Mouse (Mus musculus) layer of hippocampus, postnatal 14 days (tissue): ENCODE measurements around the gene Pnma1. TPM values are rescaled to one million over a fixed set of nuclear protein-coding genes. Genes with fewer than 3 reads are reported as not detected.
A peak's percentile ranks its signal among the peaks of the same experiment; 100 is the strongest.

Source experiments
- DNase-seq, 2 experiments: peaks; one replicate each; pipeline ENCODE4 v3.0.0; 2021 to 2022; ENCODE audit warnings: low spot score in 2 of 2, mixed read lengths in 1 of 2
- total RNA-seq, 2 experiments: library from RNA; stranded (reverse); gene quantifications; 2 replicates each; pipeline ENCODE4 v1.2.3; 2021

Gene Pnma1
- total RNA-seq, 2 experiments from 2014 or later = 3.3 to 4.5 TPM

DNA sequence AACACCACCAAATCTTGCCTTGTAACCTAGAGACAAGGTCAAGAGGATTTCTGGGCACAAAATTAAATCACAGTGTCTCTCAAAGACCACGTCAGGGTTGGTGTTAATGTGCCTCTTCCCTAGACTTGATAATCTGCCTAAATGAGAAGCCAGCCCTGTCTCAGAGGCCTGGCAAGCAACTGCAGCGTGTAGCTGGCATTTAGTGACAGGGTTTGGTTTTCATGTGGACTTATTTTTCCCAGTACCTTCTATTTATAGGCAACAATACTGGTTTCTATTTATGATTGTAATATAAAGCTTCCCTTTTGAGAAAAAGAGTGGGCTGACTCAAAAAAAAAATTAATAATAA lies 7.2 kb upstream of the Pnma1 start:
- DNase-seq = no peak

DNA sequence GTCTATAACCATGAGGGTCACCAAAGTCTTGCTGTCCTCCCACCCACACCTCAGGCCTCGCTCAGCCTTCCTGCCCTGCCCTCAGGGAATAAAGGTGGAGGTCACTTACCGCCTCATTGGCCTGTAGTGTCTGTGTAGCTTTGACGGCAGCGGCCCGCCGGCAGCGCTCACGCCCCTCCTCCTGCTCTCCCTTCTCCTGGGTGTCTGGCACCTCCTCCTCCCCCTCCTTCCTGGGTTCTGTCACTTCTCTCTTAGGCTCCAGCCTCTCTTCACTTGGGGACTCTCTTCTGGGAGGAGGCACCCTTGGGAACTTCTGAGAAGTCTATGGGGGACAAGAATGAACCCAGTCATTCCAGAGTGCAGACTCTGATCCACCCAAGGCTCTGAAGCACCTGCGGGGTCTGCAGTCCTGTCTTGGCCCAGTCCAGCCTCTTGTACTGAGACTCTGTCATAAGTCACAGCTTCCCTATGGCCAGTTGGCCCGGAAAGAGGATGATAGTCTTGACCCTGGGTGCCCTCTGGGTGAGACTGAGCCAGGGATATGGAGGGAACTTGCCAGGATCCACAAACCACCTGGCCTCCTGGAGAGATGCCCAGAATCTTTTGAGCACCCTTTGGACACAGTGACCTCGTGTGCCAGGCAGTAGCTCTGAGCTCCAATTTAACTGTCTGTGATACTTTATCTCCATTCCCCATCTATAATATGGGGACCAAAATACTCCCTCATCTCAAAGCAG lies 6.7 kb upstream of the Pnma1 start:
- peak in 1 of 2 experiments; percentile 42 for DNase-seq

DNA sequence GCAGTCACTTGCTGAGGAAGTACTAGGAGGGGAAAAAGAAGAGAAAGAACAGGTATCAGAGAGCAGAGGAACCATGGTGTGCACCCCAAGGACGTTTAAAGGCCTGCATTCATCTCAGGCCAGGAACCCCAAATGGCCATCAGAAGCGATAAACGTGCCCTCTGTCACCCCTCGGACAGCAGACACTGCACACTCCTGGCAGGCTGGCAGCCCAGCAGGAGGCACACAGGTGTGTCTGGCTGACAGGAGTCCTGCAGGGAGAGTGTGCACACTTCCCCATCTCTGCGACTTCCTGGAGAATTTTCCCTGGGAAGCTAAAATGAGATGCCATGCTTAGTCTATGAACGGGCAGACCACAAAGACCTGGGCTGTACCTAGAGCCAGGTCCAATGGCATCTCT lies 5.1 kb upstream of the Pnma1 start:
- DNase-seq = no peak

DNA sequence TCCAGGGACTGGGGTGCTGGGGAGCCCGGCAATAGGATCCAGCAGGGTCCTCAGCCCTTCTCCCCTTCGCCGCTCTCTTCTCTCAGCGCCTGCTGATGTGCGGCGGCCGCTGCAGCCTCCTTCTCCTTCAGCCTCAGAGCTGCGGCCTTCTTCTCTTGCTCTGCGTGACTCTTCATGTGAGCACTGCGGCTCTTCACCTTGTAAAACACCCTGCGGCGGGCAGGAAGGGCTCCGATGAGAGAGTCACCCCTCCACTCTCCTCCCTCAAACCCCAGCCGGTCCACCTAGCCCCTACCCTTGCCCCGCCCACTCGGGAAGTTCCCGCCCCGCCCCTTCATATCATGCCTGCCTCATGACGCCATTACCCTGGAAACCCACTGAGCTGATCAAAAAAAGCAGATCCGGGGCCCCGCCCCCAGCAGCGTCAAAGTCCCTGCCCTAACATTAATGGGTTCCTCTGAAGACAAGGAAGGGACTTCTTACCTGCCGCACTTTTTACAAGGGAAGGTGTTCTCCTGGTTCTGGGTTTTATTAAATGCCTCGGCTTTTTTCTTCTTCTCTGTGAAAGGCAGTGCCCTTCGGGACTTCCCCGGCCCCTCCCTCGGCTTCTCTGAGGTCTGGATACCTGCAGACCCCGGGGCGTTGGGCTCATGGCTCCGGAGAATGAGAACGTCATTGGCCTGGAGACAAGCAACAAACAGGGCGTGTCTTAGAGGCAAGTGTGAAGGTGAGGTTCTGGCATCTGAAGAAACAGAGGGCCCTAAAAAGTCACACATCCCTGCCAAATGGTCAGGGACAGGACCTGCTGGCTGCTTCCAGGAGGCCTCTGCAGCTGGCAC lies 4.3 kb upstream of the Pnma1 start:
- no peak for DNase-seq

DNA sequence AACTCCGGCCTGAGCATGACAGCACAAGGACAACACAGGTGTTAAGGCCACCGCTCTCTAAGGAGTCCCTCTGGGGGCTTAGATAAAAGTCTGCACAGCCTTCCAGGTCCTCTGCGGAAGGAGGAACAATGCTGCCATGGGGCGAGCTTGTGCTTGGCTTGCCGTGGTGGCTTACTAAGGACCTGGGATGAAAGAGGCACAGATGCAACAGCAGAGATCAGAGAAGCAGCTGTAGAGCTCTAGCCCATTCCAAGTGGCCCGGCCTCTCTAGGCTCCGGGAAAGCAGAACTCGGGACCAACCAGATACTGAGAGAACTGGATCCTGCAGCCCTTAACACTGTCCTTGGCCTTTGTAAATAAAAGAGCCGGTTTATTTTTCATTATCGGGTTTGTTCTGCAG lies 3.6 kb upstream of the Pnma1 start:
- no peak for DNase-seq

DNA sequence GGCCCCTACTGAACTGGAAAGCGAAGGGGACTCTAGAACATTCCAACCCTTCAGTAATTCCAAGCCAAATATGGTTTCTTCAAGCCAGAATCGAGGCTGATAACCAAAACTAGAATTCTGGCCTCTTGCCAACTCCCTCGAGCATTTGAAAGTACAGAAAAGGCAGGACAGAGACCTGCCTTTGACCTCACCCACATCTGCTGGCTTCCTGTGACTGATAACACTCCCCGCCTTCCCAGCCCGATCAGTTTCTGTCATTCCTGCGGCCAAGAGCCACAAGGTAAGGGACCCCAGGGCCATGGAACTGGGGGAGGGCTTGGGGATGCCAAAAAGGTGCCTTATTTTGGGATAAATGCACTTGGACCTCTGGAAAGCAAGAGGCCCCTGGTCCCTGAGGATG lies 2.7 kb upstream of the Pnma1 start:
- DNase-seq = no peak

DNA sequence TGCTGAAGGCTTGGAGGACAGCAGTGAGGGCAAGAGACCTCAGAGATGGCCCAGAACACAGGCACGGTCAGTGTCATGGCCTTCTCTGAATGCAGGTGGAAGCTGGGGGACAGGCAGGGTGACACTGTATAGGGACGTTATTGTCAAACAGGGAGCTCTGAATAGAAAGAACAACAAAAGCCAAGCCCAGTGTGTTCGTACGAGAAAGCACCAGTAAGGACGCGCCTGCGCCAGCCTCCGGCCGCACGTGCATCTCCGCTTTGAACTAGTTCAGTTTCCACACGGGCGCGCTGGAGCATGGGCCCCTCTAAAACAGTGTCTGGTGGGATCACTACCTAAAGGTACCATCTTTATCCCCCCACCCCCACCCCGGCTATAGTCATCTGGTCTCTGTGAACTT lies 1.7 kb upstream of the Pnma1 start:
- no peak for DNase-seq

DNA sequence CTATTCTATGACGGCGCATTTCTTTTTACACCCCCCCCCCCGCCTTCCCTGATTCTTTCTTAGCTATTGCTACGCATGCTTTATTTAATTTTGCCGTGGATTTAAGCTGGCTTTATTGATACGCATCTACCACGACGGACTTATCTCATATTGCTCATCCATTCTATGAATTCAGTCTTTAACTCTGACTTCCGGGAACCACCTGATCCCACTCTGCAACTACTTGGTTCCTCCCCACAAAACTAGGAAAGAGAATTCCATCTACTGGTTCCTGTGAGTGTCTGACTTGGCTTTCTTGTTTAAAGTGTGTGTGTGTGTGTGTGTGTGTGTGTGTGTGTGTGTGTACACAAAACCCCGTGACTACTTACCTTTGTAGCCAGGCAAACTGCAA lies 328 bp upstream of the Pnma1 start:
- no peak for DNase-seq

DNA sequence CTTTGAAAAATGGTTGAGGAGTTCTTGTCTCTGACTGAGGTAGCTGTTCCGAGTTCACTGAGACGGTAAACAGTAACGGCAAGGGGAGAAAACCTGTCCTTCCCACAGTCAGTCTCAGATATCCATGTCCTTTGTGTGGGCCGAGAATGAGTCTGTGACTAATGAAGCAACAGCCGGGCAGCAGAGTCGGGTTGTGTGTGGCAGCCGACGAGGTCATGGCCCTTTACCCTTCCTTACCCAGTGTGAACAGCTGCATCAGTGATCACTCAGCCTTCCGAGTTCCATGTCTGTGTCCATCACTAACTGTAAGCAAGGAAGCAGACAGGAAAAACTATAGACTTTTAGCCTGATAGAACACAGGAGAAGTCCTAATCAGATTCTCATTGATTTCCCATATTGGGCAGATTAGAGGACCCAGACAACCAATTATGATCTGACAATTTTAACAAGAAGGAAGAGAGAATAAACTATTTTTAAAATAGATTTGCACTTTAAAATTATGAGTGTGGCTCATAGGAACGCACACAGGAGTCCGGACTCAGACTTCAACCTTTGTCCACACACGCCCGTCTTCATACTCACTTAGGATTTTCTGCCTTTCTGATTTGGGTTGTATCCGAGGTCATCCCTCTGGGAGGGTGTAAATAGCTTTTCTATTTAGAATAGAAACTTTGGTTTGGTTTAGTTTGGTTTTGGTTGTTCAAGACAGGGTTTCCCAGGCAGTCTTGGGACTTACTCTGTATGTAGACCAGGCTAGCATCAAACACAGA lies 5.8 kb downstream of the Pnma1 start:
- no peak for DNase-seq

DNA sequence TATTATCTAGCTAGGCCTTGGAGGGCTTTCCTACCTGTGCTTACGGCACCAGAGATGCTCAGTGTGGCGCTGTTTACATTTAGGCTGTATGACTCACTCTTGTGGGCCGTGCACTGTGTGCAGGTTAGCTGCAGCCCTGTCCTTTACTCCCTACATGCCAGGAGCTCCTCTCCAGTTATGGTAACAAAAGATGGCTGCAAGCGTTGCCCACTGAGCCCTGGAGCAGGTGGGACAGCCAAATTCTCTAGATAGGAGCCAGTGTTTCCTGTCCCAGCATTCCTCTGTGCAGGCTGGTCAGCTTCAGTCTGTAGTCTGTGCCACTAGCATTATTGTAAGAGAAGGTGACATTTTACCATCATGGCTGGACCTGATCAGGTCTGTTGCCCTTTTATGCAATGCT lies 7.0 kb downstream of the Pnma1 start:
- no peak for DNase-seq

DNA sequence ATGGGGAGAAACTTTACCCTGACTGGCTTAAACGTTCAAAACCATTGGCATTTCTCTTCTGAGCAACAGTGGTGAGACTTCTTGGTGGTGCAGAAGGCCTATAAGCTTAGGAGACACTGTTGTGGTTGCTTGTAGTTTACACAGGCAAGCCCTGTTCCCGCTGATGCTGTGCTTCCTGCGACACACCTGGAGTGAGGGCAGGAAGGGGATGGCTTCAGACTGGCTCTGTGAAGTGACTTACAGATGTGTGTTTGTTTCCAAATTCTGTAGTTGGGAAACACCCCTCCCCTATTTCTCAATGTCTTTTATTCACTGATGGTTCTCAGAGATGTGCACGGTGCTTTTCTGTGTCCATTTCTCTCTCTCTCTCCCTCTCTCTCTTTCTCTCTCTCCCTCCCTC lies 8.2 kb downstream of the Pnma1 start:
- DNase-seq = no peak

DNA sequence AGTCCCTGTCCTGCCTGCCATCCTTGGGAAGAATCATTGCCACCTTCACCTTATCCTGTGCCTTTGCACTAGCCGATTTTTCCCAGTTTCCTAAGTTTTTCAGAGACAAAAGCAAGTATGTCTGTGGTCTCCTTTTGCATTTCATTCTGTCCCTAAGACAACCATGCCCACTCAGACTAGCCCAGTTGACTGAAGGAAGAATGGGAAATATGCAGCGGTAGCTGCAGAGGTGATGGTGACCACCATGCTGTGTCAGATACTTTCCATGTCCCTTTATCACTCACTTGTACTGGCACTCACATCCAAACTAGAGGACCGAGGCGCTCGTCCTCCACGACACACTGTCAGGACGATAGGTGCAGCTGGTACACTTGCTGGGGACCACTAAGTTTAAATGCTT lies 11.2 kb downstream of the Pnma1 start:
- no peak for DNase-seq

DNA sequence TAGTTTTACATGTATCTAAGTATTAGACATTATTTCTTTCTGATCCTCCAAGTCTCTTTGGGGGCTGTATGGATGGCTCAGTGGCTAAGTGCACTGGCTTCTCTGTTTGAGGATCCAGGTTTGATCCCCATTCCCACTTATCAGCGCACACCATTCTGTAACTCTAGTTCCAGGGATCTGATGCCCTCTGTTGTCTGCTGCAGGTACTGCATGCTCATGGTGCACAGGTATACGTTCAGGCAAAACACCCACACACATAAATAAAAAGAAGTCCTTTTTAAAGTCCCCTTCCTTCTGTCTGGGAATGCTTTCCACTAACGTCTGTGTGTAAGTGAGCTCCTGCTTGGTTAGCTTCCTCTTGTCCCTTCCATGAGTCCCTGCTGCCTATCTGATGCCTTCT lies 16.0 kb downstream of the Pnma1 start:
- no peak for DNase-seq

DNA sequence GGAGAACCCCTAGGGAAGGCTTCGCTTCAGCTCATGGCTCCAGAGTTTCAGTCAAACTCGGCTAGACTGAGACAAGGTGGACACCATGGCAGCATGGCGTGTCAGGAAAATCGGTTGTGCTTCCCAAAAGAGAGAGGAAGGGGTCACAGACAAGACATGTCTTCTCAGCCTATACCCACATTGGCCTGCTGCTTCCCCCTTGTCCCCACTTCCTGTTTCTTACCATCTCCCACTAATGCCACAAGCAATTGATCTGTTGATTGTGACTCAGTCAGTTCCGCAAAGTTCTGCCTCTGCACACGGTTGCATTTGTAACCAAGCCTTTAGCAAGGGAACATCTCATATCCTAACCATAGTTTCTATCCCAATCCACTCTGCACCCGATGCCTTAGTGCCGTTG lies 18.4 kb downstream of the Pnma1 start:
- no peak for DNase-seq

DNA sequence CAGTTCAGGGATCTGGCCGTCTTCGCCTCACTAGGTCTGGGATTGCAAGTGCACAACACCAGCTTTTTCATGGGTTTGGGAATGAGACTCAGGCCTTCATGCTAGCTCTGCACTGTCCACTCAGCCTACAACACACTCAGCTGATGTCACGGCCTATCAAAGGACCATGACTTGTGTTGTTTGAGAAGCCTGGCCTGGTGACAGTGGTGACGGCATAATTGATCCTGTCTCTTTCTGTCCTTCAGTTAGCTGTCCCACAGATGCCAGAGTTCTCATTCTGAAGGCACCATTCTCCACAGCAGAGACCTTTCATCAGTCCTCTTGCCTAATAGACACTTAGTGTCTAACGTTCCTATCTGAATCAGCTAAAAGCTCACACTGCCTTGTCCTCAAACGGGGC lies 19.7 kb downstream of the Pnma1 start:
- DNase-seq = no peak

DNA sequence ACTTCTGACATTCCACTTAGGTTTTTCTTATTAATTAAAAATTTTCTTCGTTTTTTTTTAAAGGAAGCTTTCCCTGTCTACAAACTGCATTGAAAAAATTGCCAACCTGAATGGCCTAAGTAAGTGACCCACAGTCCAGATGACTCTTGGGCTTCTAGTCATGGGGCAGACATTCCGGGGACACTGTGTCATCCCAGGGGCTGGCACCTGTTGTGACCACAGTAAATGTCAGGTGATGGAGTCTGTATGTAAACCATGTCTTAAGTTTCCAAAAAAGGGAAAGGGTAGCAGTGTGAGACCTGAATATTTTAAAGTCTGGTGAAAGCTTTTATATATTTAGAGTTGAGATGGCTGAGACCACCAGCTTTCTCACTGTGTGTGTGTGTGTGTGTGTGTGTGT lies 21.4 kb downstream of the Pnma1 start:
- no peak for DNase-seq

DNA sequence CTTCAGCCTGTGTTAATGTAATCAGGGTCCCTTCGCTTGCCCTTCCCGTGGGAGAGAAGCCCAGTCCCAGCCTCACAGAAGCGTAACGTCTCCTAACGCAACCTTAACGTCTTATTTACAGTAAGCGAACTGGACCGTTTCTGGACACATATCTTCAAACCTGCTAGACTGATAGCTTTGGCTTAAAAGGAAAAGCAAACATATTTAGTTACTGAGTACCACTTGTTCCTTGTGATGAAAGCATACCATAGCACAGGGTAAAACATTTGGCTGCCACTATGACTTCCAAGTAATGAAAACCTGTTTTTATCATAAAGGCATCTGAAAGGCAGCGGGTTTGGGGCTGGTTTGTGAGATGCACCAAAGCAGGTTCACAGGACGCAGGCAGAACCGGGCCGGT lies 22.4 kb downstream of the Pnma1 start:
- DNase-seq = no peak

DNA sequence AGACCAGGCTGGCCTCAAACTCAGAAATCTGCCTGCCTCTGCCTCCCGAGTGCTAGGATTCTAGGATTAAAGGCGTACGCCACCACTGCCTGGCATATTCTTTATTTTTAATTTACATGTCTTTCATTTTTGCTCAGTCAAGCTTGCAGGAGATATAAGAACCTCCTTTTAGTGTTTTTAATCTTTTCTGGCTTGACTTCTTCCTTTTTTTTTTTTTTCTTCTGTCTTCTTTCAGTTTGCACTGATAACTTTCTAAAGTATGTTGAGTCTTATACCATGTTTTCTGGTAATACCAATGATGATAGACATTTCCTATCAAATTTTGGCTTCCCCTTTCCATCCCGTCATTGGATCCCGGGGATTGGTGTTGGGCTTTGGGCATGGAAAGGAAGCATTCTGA lies 28.7 kb downstream of the Pnma1 start:
- no peak for DNase-seq

DNA sequence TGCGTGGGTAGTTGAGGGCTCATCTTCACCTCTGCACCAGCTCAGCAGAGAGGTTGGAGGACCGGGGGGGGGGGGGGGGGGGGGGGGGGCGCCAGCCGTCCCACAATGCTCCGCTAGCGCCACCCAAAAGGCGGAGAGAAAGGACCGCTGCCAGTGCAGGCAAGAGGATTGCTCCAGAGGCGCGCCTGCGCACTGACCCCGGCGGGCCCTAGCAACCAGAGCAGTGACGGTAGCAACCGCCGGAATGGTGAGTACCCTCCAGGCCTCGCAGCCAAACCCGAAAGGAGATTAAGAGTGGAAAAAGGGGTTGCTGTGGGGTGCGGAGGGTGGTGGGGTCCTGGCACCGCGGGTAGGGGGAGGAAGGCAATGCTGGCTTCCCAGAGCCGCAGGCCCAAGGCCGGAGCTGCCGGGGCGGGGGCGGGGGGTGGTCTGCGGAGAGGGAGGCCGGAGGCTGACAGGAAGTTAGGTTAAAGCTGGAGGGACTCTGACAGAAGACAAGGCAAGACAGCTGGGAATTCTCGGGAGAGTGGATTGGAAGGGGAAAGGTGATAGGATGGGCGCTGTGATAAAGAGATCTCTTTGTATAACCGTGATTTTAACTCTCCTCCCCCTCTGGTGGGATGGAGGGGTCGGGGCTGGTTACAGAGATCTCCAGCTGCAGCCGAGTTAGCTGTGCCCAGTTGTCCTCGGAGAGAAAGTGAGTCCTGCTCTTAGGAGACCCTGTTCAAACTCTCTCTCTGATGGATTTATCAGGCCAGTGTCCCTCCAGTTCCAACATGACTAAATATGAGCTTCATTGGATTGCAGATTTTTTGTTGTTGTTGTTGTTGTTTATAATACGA lies 33.9 kb downstream of the Pnma1 start, which contains the start of gene Dnal1:
Gene Dnal1 (plus strand): TSS at position 214 of the 842 bp plus-strand sequence.
- peak; percentile 81 to 93 for DNase-seq

DNA sequence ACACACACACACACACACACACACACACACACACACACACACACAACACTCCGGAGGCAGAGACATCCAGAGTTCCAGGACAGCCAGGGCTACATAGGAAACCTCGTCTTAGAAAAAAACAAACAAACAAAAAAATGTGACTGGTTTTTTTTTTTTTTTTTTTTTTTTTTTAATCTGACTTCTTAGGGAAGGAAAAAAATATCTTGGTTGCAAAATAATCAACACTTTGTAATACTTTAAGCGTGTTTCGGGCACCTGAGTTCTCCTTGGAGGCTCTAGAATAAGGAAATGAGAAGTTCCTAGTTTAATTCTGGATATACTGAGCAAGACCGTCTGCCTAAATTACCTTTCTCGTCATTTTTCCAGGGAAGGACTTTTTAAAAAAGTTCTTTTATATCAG lies 34.6 kb downstream of the Pnma1 start:
- no peak for DNase-seq

DNA sequence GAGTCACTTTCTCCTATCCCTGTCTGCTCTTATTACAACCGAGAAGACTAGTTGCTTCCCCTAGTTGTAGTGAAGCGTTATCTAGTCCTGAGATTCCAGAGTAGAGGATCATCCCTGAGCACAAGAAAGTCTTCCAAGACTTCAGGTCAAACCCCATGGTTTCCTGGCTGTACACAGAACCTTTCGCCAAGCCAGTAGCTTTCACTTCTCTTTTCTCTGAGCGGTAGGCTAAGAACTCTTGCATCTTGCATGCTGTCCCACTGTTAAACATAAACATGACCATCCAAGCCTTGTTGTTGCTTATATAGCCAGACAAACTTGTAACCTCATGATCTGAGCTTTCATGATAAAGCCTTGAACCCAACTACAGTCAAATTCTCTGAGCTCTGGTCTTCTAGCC lies 37.5 kb downstream of the Pnma1 start:
- DNase-seq = no peak
